Mouse (Mus musculus): ENCODE measurements at regions not wholly inside any gene's neighbourhood (a gene's known extent, or its start where the extent isn't known, plus 50 kb on each side); places are given as distances from the start of the nearest gene placed in this dataset.
"Not testable (repeated sequence)": the region's sequence is repeated elsewhere in the genome, so short reads cannot be mapped to it uniquely, and the experiment has no call there.

DNA sequence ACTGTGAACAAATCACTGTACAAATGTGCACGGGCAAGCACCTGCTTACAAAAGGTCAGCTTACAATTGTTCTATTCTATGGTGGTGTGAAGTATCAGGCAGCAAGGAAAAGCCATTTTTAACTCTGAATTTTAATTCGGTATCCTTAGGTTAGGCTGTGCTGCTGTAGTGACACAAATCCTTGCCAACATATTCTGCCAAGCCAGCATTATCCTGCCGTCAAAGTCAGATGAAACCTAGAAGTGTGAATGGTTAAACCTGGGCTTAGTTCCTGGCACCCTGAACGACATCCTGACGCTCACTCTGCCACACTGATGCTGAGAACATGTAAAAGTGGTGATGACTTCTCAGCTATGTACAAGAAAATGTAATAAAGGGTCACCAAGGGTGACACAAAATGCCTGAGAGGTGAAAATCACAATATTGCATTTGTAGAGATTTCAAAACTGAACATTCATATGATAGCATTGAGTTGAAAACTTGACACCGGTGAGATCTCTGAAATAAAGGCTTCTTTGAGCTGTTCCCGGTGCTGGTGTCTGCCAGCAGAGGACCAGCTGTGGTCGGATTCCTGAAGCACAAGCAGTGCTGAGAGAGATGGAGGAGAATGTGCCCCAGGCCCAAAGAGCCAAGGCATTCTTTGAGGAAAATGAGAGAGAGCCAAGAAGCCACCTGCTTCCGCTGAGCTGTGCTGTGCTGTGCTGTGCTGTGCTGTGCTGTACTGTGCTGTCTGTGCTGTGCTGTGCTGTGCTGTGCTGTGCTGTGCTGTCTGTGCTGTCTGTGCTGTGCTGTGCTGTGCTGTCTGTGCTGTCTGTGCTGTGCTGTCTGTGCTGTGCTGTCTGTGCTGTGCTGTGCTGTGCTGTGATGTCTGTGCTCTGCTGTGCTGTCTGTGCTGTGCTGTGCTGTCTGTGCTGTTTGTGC lies 195.9 kb downstream of the Tcp10c start:
- in situ Hi-C loops (cut with MboI, MseI): loop anchor here (5.0 kb wide), 1 partner anchor 243 kb away; no protein-coding TSS in a partner anchor

GRCm38 (mm10) chr17:13550896-13551267 lies 196.5 kb downstream of the Tcp10c start:
- in situ Hi-C loops (cut with MboI, MseI): loop anchor here (5.0 kb wide), 1 partner anchor 244 kb away; no protein-coding TSS in a partner anchor

- in situ Hi-C loops (cut with MboI, MseI): loop anchor here (5.0 kb wide), 1 partner anchor 245 kb away; no protein-coding TSS in a partner anchor
Measured at GRCm38 (mm10) chr17:13551693-13552404, 197.5 kb downstream of the Tcp10c start.

DNA sequence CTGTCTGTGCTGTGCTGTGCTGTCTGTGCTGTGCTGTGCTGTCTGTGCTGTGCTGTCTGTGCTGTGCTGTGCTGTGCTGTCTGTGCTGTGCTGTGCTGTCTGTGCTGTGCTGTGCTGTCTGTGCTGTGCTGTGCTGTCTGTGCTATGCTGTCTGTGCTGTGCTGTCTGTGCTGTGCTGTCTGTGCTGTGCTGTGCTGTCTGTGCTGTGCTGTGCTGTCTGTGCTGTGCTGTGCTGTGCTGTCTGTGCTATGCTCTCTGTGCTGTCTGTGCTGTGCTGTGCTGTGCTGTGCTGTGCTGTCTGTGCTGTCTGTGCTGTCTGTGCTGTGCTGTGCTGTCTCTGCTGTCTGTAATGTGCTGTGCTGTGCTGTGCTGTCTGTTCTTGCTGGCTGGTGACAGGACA lies 198.5 kb downstream of the Tcp10c start:
- in situ Hi-C loops (cut with MboI, MseI): loop anchor here (5.0 kb wide), 1 partner anchor 246 kb away; no protein-coding TSS in a partner anchor

DNA sequence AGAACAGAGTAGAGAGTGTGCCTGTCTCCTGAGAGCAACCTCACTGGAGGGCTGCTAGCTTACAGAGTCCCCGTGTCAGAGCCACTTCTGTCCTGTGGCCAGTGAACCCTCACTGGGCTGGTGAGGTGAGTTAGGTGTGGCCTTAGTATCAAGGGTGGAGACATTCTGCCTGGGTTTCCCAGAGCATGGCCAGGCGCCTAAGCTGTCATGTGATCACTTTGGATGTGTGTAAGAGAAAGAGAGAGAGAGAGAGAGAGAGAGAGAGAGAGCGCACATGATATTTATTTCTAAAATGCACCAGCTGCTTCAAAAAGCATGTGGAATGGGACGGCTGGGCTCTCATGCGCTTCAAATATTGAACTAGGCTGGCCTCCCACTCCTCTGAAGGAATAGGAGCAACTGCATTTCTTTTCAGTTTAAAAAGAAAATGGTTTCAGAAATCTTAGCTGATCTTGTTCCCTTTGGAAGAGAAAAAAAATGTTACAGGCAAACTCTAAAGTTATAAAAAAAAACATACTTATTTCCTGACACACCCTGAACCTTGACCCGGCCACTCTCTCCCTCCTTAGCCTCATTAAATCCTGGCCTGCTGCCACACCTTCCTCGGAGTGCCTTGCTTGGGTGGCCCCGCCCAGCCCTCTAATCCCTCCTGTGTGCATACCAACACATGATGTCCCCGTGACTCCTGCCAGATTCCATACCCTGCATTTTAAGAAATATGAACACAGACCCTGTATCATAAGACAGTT lies 201.1 kb downstream of the Tcp10c start:
- in situ Hi-C loops (cut with MboI, MseI): not testable (repeated sequence)

GRCm38 (mm10) chr17:13556060-13556660 lies 201.8 kb downstream of the Tcp10c start:
- in situ Hi-C loops (cut with MboI, MseI): not testable (repeated sequence)

DNA sequence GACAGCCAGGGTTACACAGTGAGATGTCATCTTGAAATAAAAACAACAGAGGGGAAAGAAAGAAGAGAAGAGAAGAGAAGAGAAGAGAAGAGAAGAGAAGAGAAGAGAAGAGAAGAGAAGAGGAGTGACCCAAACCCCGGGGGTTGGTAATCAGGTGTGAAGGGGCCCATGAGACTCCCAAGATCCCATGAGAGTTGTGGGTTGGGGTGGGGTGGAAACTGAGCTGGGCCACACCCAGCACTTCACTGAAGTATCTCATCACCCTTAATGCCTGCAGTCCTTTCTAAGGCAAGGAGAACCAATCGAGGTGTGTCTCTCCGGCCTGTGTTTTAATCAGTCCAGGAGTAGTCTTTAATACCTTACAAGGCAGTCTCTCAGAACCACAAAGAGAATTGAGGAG lies 201.5 kb upstream of the Afdn start:
- in situ Hi-C loops (cut with MboI, MseI): no loop called here

DNA sequence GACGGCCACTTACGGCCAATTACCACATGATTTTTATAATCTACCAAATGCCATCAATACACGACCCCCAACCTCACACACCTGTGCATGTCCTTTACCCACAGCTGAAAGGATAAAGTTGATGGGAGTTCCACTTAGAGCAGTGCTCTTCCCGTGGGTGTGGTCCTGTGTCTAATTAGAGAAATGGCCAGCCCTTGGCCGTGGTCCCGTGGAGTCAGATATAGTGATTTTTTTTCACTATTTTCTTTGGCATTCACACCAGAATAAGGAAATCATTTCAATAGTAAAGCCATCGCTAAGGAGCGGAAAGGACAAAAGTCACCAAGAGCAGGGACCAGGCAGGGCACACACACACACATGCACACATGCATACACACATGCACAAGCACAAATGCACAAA lies 199.0 kb upstream of the Afdn start:
- in situ Hi-C loops (cut with MboI, MseI): no loop called here

GRCm38 (mm10) chr17:13562974-13563373 lies 197.4 kb upstream of the Afdn start:
- in situ Hi-C loops (cut with MboI, MseI): no loop called here

GRCm38 (mm10) chr17:13564800-13565199 lies 195.5 kb upstream of the Afdn start:
- in situ Hi-C loops (cut with MboI, MseI): no loop called here

- in situ Hi-C loops (cut with MboI, MseI): no loop called here
Measured at GRCm38 (mm10) chr17:13566680-13567079, 193.7 kb upstream of the Afdn start.

DNA sequence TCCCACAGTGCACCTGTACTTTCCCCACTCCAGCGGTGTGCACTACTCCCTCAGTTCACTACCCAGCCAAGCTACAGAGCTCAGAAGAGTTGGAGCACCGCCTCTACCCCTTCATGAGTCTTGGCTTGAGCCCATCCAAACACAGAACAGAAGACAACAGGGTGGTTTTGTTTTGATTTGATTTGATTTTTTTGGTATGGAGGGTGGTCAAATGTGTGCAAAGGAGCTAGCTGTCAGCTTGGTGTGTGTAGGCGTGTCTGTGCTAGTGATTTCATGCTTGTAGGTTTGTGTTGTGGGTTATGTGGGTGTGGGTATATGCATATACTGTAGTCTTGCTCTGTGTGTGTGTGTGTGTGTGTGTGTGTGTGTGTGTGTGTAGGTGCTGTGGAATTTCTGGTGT lies 193.2 kb upstream of the Afdn start:
- in situ Hi-C loops (cut with MboI, MseI): no loop called here

GRCm38 (mm10) chr17:13570796-13571195 lies 189.5 kb upstream of the Afdn start:
- in situ Hi-C loops (cut with MboI, MseI): loop anchor here (5.0 kb wide), 1 partner anchor 48 kb away; no protein-coding TSS in a partner anchor

GRCm38 (mm10) chr17:13572204-13572833 lies 188.0 kb upstream of the Afdn start:
- in situ Hi-C loops (cut with MboI, MseI): loop anchor here (5.0 kb wide), 1 partner anchor 50 kb away; no protein-coding TSS in a partner anchor

GRCm38 (mm10) chr17:13573036-13573435 lies 187.3 kb upstream of the Afdn start:
- in situ Hi-C loops (cut with MboI, MseI): loop anchor here (5.0 kb wide), 1 partner anchor 51 kb away; no protein-coding TSS in a partner anchor

- in situ Hi-C loops (cut with MboI, MseI): loop anchor here (5.0 kb wide), 1 partner anchor 52 kb away; no protein-coding TSS in a partner anchor
Measured at GRCm38 (mm10) chr17:13574122-13574521, 186.2 kb upstream of the Afdn start.

DNA sequence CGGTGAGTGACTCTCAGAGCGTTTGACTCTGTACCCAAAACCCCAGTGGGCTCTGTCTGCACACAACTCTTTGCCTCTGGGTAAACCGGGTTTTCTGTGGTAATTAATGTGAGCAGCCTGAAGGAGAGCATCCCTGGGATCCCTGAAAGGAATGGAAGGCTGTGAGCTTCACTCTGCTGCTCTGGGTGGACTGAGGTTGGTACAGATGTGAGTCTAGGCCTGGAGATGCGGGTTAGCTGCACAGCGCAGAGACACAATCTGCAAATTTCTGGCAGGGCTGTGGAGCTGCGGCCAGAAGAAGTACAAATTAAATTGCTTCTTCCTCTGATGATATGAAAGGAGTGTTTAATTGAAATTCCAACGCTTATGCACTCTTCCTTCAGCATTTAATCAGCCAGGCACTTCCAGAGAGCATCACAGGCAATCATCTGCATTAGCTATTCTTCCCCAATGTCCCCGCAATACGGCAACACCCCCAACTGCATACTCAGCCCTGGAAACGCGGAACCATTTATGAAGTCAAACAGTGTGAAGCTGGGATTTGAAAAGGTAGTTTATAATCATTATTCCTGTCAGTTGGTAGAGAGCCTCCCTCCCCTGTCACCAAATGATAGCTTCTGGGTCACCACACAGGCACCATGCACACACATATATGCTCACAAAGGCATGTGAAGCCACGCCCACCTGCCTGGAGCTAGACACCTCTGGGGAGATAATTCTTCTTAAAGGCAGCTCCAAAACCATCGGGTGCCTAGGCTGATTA lies 185.5 kb upstream of the Afdn start:
- in situ Hi-C loops (cut with MboI, MseI): loop anchor here (5.0 to 25.0 kb wide), 3 partner anchors 53 to 1312 kb away; no protein-coding TSS in a partner anchor

DNA sequence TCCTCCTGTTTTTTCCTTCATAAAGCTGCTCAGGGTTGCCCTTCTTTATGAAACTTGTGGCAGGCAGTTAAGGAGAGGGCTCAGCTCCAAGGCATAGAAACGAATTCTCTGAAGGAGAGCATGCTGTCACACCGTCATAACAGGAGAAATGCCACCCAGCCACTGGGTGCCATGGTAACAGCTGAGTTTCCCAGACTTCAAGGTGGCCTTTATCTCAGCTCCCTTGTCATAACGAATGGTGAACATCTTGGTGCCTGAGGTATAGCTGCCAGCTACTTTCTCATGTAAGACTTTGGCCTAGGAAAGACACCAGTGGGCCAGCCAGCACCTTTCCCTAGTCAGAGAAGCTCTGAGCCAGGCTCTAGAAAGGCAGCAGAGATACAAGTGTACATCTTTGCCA lies 182.5 kb upstream of the Afdn start:
- in situ Hi-C loops (cut with MboI, MseI): loop anchor here (25.0 kb wide), 2 partner anchors 335 to 1310 kb away; no protein-coding TSS in a partner anchor

- in situ Hi-C loops (cut with MboI, MseI): loop anchor here (5.0 to 25.0 kb wide), 3 partner anchors 104 to 1306 kb away; no protein-coding TSS in a partner anchor
Measured at GRCm38 (mm10) chr17:13581214-13581920, 179.0 kb upstream of the Afdn start.

All from regulatory T cell (primary cell).